Mouse (Mus musculus): ENCODE data around the gene Atp13a4. TPM values are rescaled to one million over a fixed set of nuclear protein-coding genes. Genes with fewer than 3 reads are reported as not detected.

Atp13a4 gene
- 3.9 and 4.0 TPM in 2 replicates for polyA plus RNA-seq (2015; fragmentation: Nextera tagmentation; extraction: Ambion mirVana)

DNA sequence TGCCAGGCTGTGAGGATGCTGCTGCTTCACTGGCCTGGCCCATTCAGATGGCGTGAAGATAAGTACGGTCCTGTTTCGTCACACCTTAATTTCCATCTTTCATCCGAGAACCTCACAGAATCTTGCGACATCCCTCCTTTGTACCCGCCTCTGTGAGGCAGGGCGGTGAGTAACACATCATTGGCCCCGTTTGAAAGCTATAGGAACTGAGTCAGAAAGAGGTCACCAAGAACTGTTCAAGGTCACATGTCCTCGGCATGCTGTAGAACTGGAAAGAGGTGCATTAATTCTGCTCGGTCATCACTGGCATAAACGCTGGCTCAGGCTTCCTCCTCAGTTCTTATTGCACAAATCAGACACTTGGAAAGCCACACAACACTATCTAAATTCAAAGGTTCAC is at the start of gene Atp13a4:
Gene Atp13a4, minus strand, starts transcription at position 36 of the 400 bp plus-strand sequence.
- Histone ChIP-seq H3K4me1 (no peaks in the 10 kb centered on the region), H3K9ac (no peak within 1 kb of the TSS), H3K27ac (replicated peaks) (no peak within 1 kb of the TSS), H3K36me3 (no peaks in the 10 kb centered on the region), H3K9me3 (replicated peaks) (no peaks in the 10 kb centered on the region), H3K4me2 (replicated peaks) (no peak within 1 kb of the TSS), H3K4me3 (replicated peaks) (no peak within 1 kb of the TSS), H3K27me3 (no peaks in the 10 kb centered on the region)
- ATAC-seq (ENCODE audit: insufficient number of reproducible peaks, low FRiP score, low TSS enrichment, low read depth): no peak
- 71% methylated on average over 11 of the region's 11 CpGs for WGBS

DNA sequence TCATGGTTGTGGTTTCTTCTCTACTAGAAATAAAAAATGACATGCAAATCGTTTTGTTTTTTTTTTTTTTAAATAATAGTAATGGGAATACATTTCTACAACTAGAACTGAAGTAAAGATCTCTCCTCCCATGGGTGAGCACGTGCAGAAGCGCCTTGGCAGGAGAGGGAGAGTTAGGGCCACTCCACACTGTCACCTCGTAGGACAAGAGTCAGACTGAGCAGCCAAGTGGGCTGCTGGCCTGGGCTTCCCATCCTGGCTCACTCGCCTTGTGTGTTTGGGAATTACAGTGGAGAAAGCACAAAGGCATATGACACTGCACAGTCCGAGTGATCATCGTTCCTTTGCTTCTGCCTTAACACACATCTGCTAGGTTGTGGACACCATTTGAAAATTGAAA is 47.5 kb upstream of the Atp13a4 start:
- ATAC-seq (ENCODE audit: insufficient number of reproducible peaks, low FRiP score, low TSS enrichment, low read depth): no peak
- Histone ChIP-seq H3K4me2 (replicated peaks) (no peak overlapping the region), H3K36me3 (peaks cover 49% of the 10 kb centered on the region), H3K4me1 (no peaks in the 10 kb centered on the region), H3K9me3 (replicated peaks) (no peaks in the 10 kb centered on the region), H3K4me3 (replicated peaks) (no peak overlapping the region), H3K27me3 (no peaks in the 10 kb centered on the region), H3K9ac (no peak overlapping the region), H3K27ac (replicated peaks) (no peak overlapping the region)
- 83% methylated on average over 7 of the region's 7 CpGs for WGBS

DNA sequence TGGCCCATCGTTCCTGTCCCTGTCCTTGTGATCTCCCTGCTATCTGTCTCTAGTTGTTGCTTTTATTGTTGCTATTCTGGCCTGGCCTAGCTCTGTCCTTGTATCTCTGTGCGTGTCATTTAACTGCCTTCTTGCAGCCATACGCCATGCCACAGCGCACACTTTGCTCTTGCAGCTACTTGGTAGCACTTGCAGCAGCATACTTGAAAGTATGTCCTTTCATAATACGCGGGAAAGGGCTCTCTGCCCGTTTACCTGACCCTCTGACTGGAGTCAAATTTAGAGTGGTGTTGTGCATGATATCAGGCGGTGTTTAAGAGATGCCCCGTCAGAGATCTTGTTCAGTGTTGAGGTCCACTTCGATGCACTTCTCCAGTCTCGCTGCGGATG is 35.1 kb upstream of the Atp13a4 start:
- no peak for ATAC-seq (ENCODE audit: insufficient number of reproducible peaks, low FRiP score, low TSS enrichment, low read depth)
- no peaks in the 10 kb centered on the region for H3K9me3 ChIP-seq (replicated peaks)
- peak overlapping the region; percentile 89 for H3K4me2 ChIP-seq (replicated peaks)
- H3K36me3 ChIP-seq: no peaks in the 10 kb centered on the region
- H3K9ac ChIP-seq: peak overlapping the region; percentile 95
- peaks cover 10% of the 10 kb centered on the region for H3K4me1 ChIP-seq
- H3K27me3 ChIP-seq: no peaks in the 10 kb centered on the region
- no peak overlapping the region for H3K27ac ChIP-seq (replicated peaks)
- WGBS: 6% methylated on average over 12 of the region's 12 CpGs
- H3K4me3 ChIP-seq (replicated peaks): peak overlapping the region; percentile 96

DNA sequence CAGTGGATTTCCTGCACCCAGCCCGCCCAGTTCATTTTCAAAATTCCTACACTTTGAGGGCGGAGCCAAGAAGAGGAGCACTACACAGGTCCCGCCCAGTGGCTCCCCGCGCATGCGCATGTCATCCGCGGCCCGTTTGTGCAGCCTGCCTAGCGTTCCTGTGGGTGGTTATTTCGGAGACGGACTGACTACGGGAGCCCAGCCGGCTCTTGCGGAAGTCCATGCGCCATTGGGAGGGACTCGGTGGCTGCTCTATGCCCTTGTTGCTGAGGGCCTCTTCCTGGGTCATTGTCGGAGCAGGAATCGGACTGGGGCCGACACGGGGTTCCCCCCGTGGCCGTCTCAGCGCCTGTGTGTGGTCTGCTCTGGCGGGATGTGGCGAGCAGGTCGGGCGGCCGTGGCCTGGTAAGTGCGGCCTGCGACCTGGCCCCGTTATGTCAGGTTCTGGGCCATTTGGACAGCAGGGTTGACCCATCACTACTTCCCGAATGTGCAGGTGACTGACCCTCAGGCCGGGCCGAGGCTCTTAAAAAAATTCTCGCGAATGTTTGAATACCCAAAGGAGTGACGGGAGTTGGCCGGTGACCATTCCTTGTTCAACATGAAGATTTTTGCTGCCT is 34.6 kb upstream of the Atp13a4 start, which contains the start of gene Opa1:
Gene Opa1, plus strand, starts transcription at position 168 of the 620 bp plus-strand sequence.
- Histone ChIP-seq H3K4me2 (replicated peaks) (peak within 1 kb of the TSS; percentile 89), H3K9me3 (replicated peaks) (no peaks in the 10 kb centered on the region), H3K9ac (peak within 1 kb of the TSS; percentile 95), H3K27ac (replicated peaks) (peak within 1 kb of the TSS; percentile 44; the same call in 1 of the 2 replicates), H3K27me3 (no peaks in the 10 kb centered on the region), H3K4me1 (peaks cover 10% of the 10 kb centered on the region), H3K4me3 (replicated peaks) (peak within 1 kb of the TSS; percentile 96), H3K36me3 (no peaks in the 10 kb centered on the region)
- ATAC-seq (ENCODE audit: insufficient number of reproducible peaks, low FRiP score, low TSS enrichment, low read depth): peak; percentile 99
- under 1% methylated on average over 39 of the region's 39 CpGs for WGBS

DNA sequence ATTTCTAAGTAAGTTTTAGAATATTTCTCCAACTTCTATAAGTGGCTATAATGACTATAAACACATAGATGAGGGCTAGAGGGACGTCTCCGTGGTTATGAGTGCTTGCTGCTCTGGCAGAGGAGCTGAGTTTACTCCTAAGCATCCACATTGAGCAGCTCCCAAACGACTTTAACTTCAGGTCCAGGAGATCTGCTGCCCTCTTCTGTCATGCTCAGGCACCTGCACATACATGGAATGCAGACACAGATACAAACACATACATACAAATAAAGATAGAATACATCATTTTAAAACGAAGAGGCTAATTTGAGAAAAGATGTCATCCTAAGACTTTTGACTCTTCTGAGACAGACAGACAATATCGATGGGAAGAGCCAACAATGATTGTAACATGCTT is 31.0 kb upstream of the Atp13a4 start:
- H3K9me3 ChIP-seq (replicated peaks): no peaks in the 10 kb centered on the region

DNA sequence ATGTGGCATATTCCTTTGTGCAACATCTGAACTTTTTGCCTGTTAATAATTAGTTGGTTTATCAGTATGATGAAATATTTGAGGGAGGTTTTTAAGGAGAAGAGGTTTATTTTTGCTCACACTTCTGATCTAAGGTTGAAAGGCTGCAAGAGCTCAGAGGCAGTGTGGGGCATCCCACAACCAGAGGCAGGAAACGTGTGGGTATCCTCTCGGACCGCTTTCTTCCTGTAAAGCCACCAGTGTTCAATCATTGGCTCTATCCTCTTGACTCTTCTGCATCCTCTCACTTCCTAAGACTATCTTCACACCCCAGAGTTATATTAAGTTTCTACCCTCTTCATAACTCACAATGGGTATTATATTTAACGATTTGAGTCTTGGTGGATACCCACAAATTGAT is 29.3 kb upstream of the Atp13a4 start:
- WGBS: 73% methylated on average over 4 of the region's 4 CpGs
- no peak for ATAC-seq (ENCODE audit: insufficient number of reproducible peaks, low FRiP score, low TSS enrichment, low read depth)

More for the DNA sequence above, 31.0 kb upstream of the Atp13a4 start:
- Histone ChIP-seq H3K4me3 (replicated peaks) (no peak overlapping the region), H3K4me2 (replicated peaks) (no peak overlapping the region), H3K36me3 (no peaks in the 10 kb centered on the region), H3K4me1 (peaks cover 9% of the 10 kb centered on the region), H3K27me3 (no peaks in the 10 kb centered on the region), H3K27ac (replicated peaks) (no peak overlapping the region), H3K9ac (no peak overlapping the region)
- WGBS: 16% methylated on average over 5 of the region's 5 CpGs
- no peak for ATAC-seq (ENCODE audit: insufficient number of reproducible peaks, low FRiP score, low TSS enrichment, low read depth)

DNA sequence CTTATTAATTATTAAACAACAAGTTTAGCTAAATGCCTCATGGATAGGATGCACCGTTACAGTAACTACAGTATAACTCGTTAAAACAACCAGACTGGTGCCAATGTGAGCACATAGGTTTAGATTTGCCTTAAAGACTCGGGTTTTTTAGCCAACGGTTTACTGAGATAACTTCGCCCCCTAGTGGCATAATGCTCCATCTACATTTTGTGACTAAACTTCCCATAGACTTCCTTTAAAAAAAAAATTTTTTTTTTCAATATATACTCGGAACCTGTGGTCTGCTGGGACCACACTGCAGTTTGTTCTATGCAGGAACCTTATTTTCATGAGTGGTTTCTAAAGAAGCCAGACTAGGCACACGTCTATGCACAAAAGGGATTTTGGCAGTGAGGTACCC is 16.2 kb upstream of the Atp13a4 start:
- no peak for ATAC-seq (ENCODE audit: insufficient number of reproducible peaks, low FRiP score, low TSS enrichment, low read depth)

More for the DNA sequence above, 29.3 kb upstream of the Atp13a4 start:
- no peaks in the 10 kb centered on the region for H3K27me3 ChIP-seq
- no peaks in the 10 kb centered on the region for H3K4me1 ChIP-seq
- H3K9me3 ChIP-seq (replicated peaks): no peaks in the 10 kb centered on the region
- no peak overlapping the region for H3K4me2 ChIP-seq (replicated peaks)
- H3K4me3 ChIP-seq (replicated peaks): no peak overlapping the region
- no peak overlapping the region for H3K9ac ChIP-seq
- H3K27ac ChIP-seq (replicated peaks): no peak overlapping the region
- H3K36me3 ChIP-seq: no peaks in the 10 kb centered on the region

DNA sequence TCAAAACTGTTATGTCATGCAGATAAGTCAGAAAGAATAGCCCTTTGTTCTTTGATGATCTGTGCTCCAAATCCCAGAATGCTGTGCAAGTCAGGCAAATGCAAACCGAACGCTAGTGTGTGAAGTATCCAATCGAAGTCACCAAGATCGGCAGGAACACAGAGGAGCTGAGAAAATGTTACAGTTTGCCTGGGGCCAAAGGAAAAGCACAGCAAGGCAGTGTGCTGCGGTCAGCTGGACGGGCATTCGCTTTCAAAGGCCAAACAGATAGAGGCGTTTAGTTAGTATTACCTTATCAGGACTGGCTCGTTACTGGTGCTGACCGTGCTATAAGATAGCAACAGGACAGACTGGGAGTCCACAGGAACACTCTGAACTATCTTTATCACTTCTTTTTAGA is 15.8 kb upstream of the Atp13a4 start:
- H3K4me3 ChIP-seq (replicated peaks): peak overlapping the region; percentile 9; the same call in 1 of the 2 replicates
- H3K9ac ChIP-seq: no peak overlapping the region
- 30% methylated on average over 10 of the region's 10 CpGs for WGBS
- H3K4me1 ChIP-seq: no peaks in the 10 kb centered on the region
- no peak for ATAC-seq (ENCODE audit: insufficient number of reproducible peaks, low FRiP score, low TSS enrichment, low read depth)
- H3K36me3 ChIP-seq: no peaks in the 10 kb centered on the region
- no peak overlapping the region for H3K27ac ChIP-seq (replicated peaks)
- H3K9me3 ChIP-seq (replicated peaks): no peaks in the 10 kb centered on the region
- H3K27me3 ChIP-seq: peaks cover 3% of the 10 kb centered on the region; the same call in 1 of the 2 replicates
- H3K4me2 ChIP-seq (replicated peaks): peak overlapping the region; percentile 26; the same call in 1 of the 2 replicates

More for the DNA sequence above, 16.2 kb upstream of the Atp13a4 start:
- H3K36me3 ChIP-seq: no peaks in the 10 kb centered on the region
- peak overlapping the region; percentile 26; the same call in 1 of the 2 replicates for H3K4me2 ChIP-seq (replicated peaks)
- no peaks in the 10 kb centered on the region for H3K9me3 ChIP-seq (replicated peaks)
- no peak overlapping the region for H3K27ac ChIP-seq (replicated peaks)
- peak overlapping the region; percentile 9; the same call in 1 of the 2 replicates for H3K4me3 ChIP-seq (replicated peaks)
- H3K4me1 ChIP-seq: no peaks in the 10 kb centered on the region
- WGBS: 5% methylated on average over 7 of the region's 7 CpGs
- no peak overlapping the region for H3K9ac ChIP-seq
- H3K27me3 ChIP-seq: peaks cover 3% of the 10 kb centered on the region; the same call in 1 of the 2 replicates

DNA sequence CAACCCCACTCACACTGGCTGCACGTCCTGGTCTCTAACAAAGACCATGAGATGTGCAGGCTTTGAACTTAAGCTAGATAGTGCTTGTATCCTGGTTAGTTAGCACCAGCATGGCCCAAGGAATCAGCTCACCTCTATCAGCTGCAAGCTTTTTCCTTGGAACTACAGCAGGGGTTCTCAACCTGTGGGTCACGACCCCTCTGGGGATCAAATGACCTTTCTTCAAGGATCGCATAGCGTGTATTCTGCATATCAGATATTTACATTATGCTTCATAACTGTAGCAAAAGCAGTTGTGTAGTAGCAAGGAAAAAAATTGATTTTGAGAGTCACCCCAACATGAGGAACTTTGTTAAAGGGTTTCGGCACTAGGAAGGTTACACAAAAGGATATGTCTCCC is 15.0 kb upstream of the Atp13a4 start:
- no peaks in the 10 kb centered on the region for H3K4me1 ChIP-seq
- H3K27ac ChIP-seq (replicated peaks): no peak overlapping the region
- no peak overlapping the region for H3K4me2 ChIP-seq (replicated peaks)
- no peaks in the 10 kb centered on the region for H3K9me3 ChIP-seq (replicated peaks)
- H3K9ac ChIP-seq: no peak overlapping the region
- no peak for ATAC-seq (ENCODE audit: insufficient number of reproducible peaks, low FRiP score, low TSS enrichment, low read depth)
- H3K36me3 ChIP-seq: no peaks in the 10 kb centered on the region
- WGBS: 80% methylated on average over 5 of the region's 5 CpGs
- H3K27me3 ChIP-seq: peaks cover 3% of the 10 kb centered on the region; the same call in 1 of the 2 replicates
- no peak overlapping the region for H3K4me3 ChIP-seq (replicated peaks)

DNA sequence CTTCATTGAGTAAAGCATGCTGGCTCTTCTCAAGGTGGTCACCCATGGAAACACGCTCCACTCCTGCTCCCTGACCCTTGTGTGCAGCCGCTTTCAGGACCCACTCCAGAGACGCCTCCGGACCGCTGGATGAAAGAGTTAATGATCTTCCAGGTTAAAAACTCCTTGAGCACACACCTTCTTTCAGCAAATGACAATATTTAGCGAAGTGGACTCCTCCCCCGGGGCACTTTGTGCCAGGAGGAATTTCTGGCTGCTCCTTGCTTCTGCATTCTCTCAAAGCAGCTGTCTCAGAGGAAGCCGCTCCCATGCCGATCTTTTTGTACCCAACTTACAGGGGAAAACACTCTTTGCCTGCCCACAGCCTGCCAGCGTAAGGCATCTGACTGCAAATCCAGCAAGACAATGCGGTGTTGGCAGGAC is 3.4 kb downstream of the Atp13a4 start:
- whole genome bisulfite sequencing: 68% methylated on average over 11 of the region's 11 CpGs
- no peaks in the 10 kb centered on the region for H3K36me3 ChIP-seq
- H3K27ac ChIP-seq (replicated peaks): no peak overlapping the region
- H3K9me3 ChIP-seq (replicated peaks): no peaks in the 10 kb centered on the region
- no peaks in the 10 kb centered on the region for H3K27me3 ChIP-seq
- no peaks in the 10 kb centered on the region for H3K4me1 ChIP-seq
- no peak overlapping the region for H3K9ac ChIP-seq
- no peak overlapping the region for H3K4me2 ChIP-seq (replicated peaks)
- ATAC-seq (ENCODE audit: insufficient number of reproducible peaks, low FRiP score, low TSS enrichment, low read depth): no peak
- H3K4me3 ChIP-seq (replicated peaks): no peak overlapping the region

DNA sequence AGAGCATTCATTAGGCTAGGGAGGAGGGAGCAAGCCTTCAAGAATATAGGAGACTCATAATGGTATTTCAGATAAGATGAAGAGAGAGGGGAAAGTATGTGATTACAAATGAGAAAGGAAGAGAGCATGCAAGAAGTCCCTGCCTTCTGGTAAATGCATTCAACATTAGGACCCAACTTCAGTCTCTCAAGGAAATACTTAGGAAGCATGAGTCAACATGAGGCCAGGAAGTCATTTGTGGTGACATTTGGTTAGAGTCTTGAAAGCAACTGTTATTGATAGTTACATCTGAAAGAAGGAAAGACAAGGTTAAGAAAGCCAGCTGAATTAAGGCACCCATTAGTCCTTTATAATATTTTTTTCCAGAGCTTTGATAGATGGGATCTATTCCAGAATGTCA is 4.8 kb downstream of the Atp13a4 start:
- no peaks in the 10 kb centered on the region for H3K27me3 ChIP-seq
- H3K4me3 ChIP-seq (replicated peaks): no peak overlapping the region
- no peak overlapping the region for H3K9ac ChIP-seq
- H3K9me3 ChIP-seq (replicated peaks): no peaks in the 10 kb centered on the region
- no peaks in the 10 kb centered on the region for H3K36me3 ChIP-seq
- no peak for ATAC-seq (ENCODE audit: insufficient number of reproducible peaks, low FRiP score, low TSS enrichment, low read depth)
- H3K4me1 ChIP-seq: no peaks in the 10 kb centered on the region
- no peak overlapping the region for H3K4me2 ChIP-seq (replicated peaks)
- H3K27ac ChIP-seq (replicated peaks): no peak overlapping the region
